Mouse (Mus musculus): ENCODE results near the gene Cdc42ep4. TPM values are rescaled to one million over a fixed set of nuclear protein-coding genes. Genes with fewer than 3 reads are reported as not detected.

The Cdc42ep4 gene
- polyA plus RNA-seq, 1 experiment: 32.4 TPM

- H3K4me1 ChIP-seq (ENCODE audit: control insufficient read depth, insufficient read depth, low read length): peaks cover 6% of the 10 kb centered on the region
- peak overlapping the region; percentile 9 for H3K4me3 ChIP-seq (ENCODE audit: low read depth, low read length)
- H3K9me3 ChIP-seq (replicated peaks; ENCODE audit: control insufficient read depth, insufficient read depth, low read length, poor library complexity, severe bottlenecking): no peaks in the 10 kb centered on the region
- H3K27me3 ChIP-seq (ENCODE audit: control insufficient read depth, insufficient read depth, low read length, poor library complexity, severe bottlenecking): no peaks in the 10 kb centered on the region
- H3K9ac ChIP-seq (ENCODE audit: low read depth, poor library complexity, severe bottlenecking): peak overlapping the region; percentile 37
- peak overlapping the region; percentile 54 for H3K27ac ChIP-seq (ENCODE audit: insufficient read depth, low read length)
- no peak for TF ChIP-seq CTCF (IDR thresholded peaks at IDR 0.05; ENCODE audit: low read depth, low read length)
- TF ChIP-seq POLR2A (IDR thresholded peaks at IDR 0.05; ENCODE audit: insufficient read depth, low read length): no peak
- no peak for TF ChIP-seq EP300 (IDR thresholded peaks at IDR 0.05; ENCODE audit: insufficient read depth, low read depth, low read length)
- H3K36me3 ChIP-seq (ENCODE audit: control insufficient read depth, insufficient read depth, low read length, poor library complexity, severe bottlenecking): no peaks in the 10 kb centered on the region
Measured at GRCm38 (mm10) chr11:113705966-113706652, 45.6 kb downstream of the Cdc42ep4 start.

DNA sequence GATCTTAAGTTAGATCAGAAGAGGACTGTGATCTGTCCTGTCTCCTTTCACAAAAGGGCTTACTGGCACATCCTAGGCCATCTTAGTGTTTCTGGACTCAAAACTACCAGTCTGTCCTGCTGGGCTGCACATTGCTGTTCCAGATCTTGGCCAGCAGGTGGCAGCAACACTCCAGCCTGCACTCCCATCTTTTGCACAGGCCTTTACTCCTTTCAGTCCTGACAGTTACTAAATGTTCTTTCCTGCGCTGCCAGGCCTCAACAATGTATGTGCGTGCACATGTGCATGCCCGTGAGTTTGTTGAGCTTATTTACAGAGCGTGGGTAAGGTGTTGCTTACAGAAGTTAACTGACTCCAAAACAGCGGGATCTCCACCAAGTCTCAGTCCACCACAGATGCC, 47.9 kb downstream of the Cdc42ep4 start:
- TF ChIP-seq EP300 (IDR thresholded peaks at IDR 0.05; ENCODE audit: insufficient read depth, low read depth, low read length) (no peak), POLR2A (IDR thresholded peaks at IDR 0.05; ENCODE audit: insufficient read depth, low read length) (no peak), CTCF (IDR thresholded peaks at IDR 0.05; ENCODE audit: low read depth, low read length) (peak; percentile 98)
- no peak overlapping the region for H3K9ac ChIP-seq (ENCODE audit: low read depth, poor library complexity, severe bottlenecking)
- H3K4me3 ChIP-seq (ENCODE audit: low read depth, low read length): no peak overlapping the region
- peaks cover 13% of the 10 kb centered on the region for H3K4me1 ChIP-seq (ENCODE audit: control insufficient read depth, insufficient read depth, low read length)
- H3K36me3 ChIP-seq (ENCODE audit: control insufficient read depth, insufficient read depth, low read length, poor library complexity, severe bottlenecking): no peaks in the 10 kb centered on the region
- H3K27me3 ChIP-seq (ENCODE audit: control insufficient read depth, insufficient read depth, low read length, poor library complexity, severe bottlenecking): no peaks in the 10 kb centered on the region
- no peak overlapping the region for H3K27ac ChIP-seq (ENCODE audit: insufficient read depth, low read length)
- no peaks in the 10 kb centered on the region for H3K9me3 ChIP-seq (replicated peaks; ENCODE audit: control insufficient read depth, insufficient read depth, low read length, poor library complexity, severe bottlenecking)

GRCm38 (mm10) chr11:113699643-113700042, 52.0 kb downstream of the Cdc42ep4 start:
- H3K36me3 ChIP-seq (ENCODE audit: control insufficient read depth, insufficient read depth, low read length, poor library complexity, severe bottlenecking): peaks cover 2% of the 10 kb centered on the region; the same call in 1 of the 2 replicates
- no peak overlapping the region for H3K27ac ChIP-seq (ENCODE audit: insufficient read depth, low read length)

GRCm38 (mm10) chr11:113698013-113698545, 53.6 kb downstream of the Cdc42ep4 start:
- H3K9me3 ChIP-seq (replicated peaks; ENCODE audit: control insufficient read depth, insufficient read depth, low read length, poor library complexity, severe bottlenecking): no peaks in the 10 kb centered on the region
- H3K4me1 ChIP-seq (ENCODE audit: control insufficient read depth, insufficient read depth, low read length): peaks cover 7% of the 10 kb centered on the region
- TF ChIP-seq EP300 (IDR thresholded peaks at IDR 0.05; ENCODE audit: insufficient read depth, low read depth, low read length) (no peak), POLR2A (IDR thresholded peaks at IDR 0.05; ENCODE audit: insufficient read depth, low read length) (no peak), CTCF (IDR thresholded peaks at IDR 0.05; ENCODE audit: low read depth, low read length) (no peak)
- no peaks in the 10 kb centered on the region for H3K27me3 ChIP-seq (ENCODE audit: control insufficient read depth, insufficient read depth, low read length, poor library complexity, severe bottlenecking)
- peaks cover 3% of the 10 kb centered on the region; the same call in 1 of the 2 replicates for H3K36me3 ChIP-seq (ENCODE audit: control insufficient read depth, insufficient read depth, low read length, poor library complexity, severe bottlenecking)
- no peak overlapping the region for H3K9ac ChIP-seq (ENCODE audit: low read depth, poor library complexity, severe bottlenecking)
- no peak overlapping the region for H3K4me3 ChIP-seq (ENCODE audit: low read depth, low read length)
- no peak overlapping the region for H3K27ac ChIP-seq (ENCODE audit: insufficient read depth, low read length)

More at GRCm38 (mm10) chr11:113699643-113700042, 52.0 kb downstream of the Cdc42ep4 start:
- H3K9me3 ChIP-seq (replicated peaks; ENCODE audit: control insufficient read depth, insufficient read depth, low read length, poor library complexity, severe bottlenecking): no peaks in the 10 kb centered on the region
- H3K4me3 ChIP-seq (ENCODE audit: low read depth, low read length): no peak overlapping the region
- TF ChIP-seq EP300 (IDR thresholded peaks at IDR 0.05; ENCODE audit: insufficient read depth, low read depth, low read length) (peak; percentile 24; the same call in 1 of the 2 replicates), CTCF (IDR thresholded peaks at IDR 0.05; ENCODE audit: low read depth, low read length) (no peak)
- no peak overlapping the region for H3K9ac ChIP-seq (ENCODE audit: low read depth, poor library complexity, severe bottlenecking)
- H3K4me1 ChIP-seq (ENCODE audit: control insufficient read depth, insufficient read depth, low read length): peaks cover 7% of the 10 kb centered on the region
- H3K27me3 ChIP-seq (ENCODE audit: control insufficient read depth, insufficient read depth, low read length, poor library complexity, severe bottlenecking): no peaks in the 10 kb centered on the region

- H3K4me1 ChIP-seq (ENCODE audit: control insufficient read depth, insufficient read depth, low read length): peaks cover 7% of the 10 kb centered on the region
Measured at GRCm38 (mm10) chr11:113697571-113697970, 54.1 kb downstream of the Cdc42ep4 start.

GRCm38 (mm10) chr11:113691851-113692250, 59.8 kb downstream of the Cdc42ep4 start:
- Histone ChIP-seq H3K9me3 (replicated peaks; ENCODE audit: control insufficient read depth, insufficient read depth, low read length, poor library complexity, severe bottlenecking) (no peaks in the 10 kb centered on the region), H3K27ac (ENCODE audit: insufficient read depth, low read length) (no peak overlapping the region), H3K9ac (ENCODE audit: low read depth, poor library complexity, severe bottlenecking) (no peak overlapping the region), H3K4me1 (ENCODE audit: control insufficient read depth, insufficient read depth, low read length) (peaks cover 2% of the 10 kb centered on the region), H3K4me3 (ENCODE audit: low read depth, low read length) (no peak overlapping the region), H3K36me3 (ENCODE audit: control insufficient read depth, insufficient read depth, low read length, poor library complexity, severe bottlenecking) (peaks cover 44% of the 10 kb centered on the region), H3K27me3 (ENCODE audit: control insufficient read depth, insufficient read depth, low read length, poor library complexity, severe bottlenecking) (no peaks in the 10 kb centered on the region)
- TF ChIP-seq EP300 (IDR thresholded peaks at IDR 0.05; ENCODE audit: insufficient read depth, low read depth, low read length) (no peak), POLR2A (IDR thresholded peaks at IDR 0.05; ENCODE audit: insufficient read depth, low read length) (no peak), CTCF (IDR thresholded peaks at IDR 0.05; ENCODE audit: low read depth, low read length) (no peak)

More at GRCm38 (mm10) chr11:113697571-113697970, 54.1 kb downstream of the Cdc42ep4 start:
- no peaks in the 10 kb centered on the region for H3K27me3 ChIP-seq (ENCODE audit: control insufficient read depth, insufficient read depth, low read length, poor library complexity, severe bottlenecking)
- no peak overlapping the region for H3K4me3 ChIP-seq (ENCODE audit: low read depth, low read length)
- H3K9me3 ChIP-seq (replicated peaks; ENCODE audit: control insufficient read depth, insufficient read depth, low read length, poor library complexity, severe bottlenecking): no peaks in the 10 kb centered on the region
- H3K27ac ChIP-seq (ENCODE audit: insufficient read depth, low read length): no peak overlapping the region
- TF ChIP-seq CTCF (IDR thresholded peaks at IDR 0.05; ENCODE audit: low read depth, low read length) (no peak), EP300 (IDR thresholded peaks at IDR 0.05; ENCODE audit: insufficient read depth, low read depth, low read length) (no peak), POLR2A (IDR thresholded peaks at IDR 0.05; ENCODE audit: insufficient read depth, low read length) (no peak)
- no peak overlapping the region for H3K9ac ChIP-seq (ENCODE audit: low read depth, poor library complexity, severe bottlenecking)
- peaks cover 8% of the 10 kb centered on the region; the same call in 1 of the 2 replicates for H3K36me3 ChIP-seq (ENCODE audit: control insufficient read depth, insufficient read depth, low read length, poor library complexity, severe bottlenecking)

Data from ES-Bruce4 (cell line).